Mouse (Mus musculus) MEL (cell line): ENCODE measurements around the gene Mpeg1. TPM values are rescaled to one million over a fixed set of nuclear protein-coding genes. Genes with fewer than 3 reads are reported as not detected.

ENCODE experiments used
- DNase-seq: peaks from one replicate; pipeline ENCODE4 v3.0.0; 2011; ENCODE audit warnings: low read depth, low spot score
- H3K27ac ChIP-seq: 2 replicates; pipeline ENCODE4 v1.5.1; 2012; ENCODE audit warnings: low read depth, mild to moderate bottlenecking, control low read depth, low read length, moderate library complexity; ENCODE audit not compliant: control insufficient read depth
- H3K27me3 ChIP-seq, 2 experiments: fragments of 150-350 bp in 1 of 2; sonication (generic) in 1 of 2; 2 replicates each; pipeline ENCODE4 v1.6.1; 2012; ENCODE audit warnings: low read length in 2 of 2, mild to moderate bottlenecking in 2 of 2, improper control_type of control experiment in 1 of 2, moderate library complexity in 1 of 2; ENCODE audit not compliant: insufficient read depth in 2 of 2, control insufficient read depth in 1 of 2
- H3K36me3 ChIP-seq, 2 experiments: 2 replicates each; pipeline ENCODE4 v1.6.1; 2012 to 2014; ENCODE audit warnings: low read length in 2 of 2, improper control_type of control experiment in 1 of 2, inconsistent platforms in 1 of 2, mild to moderate bottlenecking in 1 of 2; ENCODE audit not compliant: insufficient read depth in 2 of 2, control insufficient read depth in 1 of 2
- H3K4me1 ChIP-seq, 2 experiments: fragments of 150-350 bp in 1 of 2; sonication (generic) in 1 of 2; 2 replicates each; pipeline ENCODE4 v1.6.1; 2012; ENCODE audit warnings: low read length in 2 of 2, improper control_type of control experiment in 1 of 2, mild to moderate bottlenecking in 1 of 2; ENCODE audit not compliant: insufficient read depth in 2 of 2, control insufficient read depth in 1 of 2
- H3K4me3 ChIP-seq, 2 experiments: fragments of 150-350 bp in 1 of 2; sonication (generic) in 1 of 2; 2 replicates each; pipeline ENCODE4 v1.5.1; 2012; ENCODE audit warnings: low read depth in 2 of 2, low read length in 2 of 2, mild to moderate bottlenecking in 2 of 2, moderate library complexity in 2 of 2, control low read depth in 1 of 2, improper control_type of control experiment in 1 of 2; ENCODE audit not compliant: control insufficient read depth in 1 of 2, insufficient read depth in 1 of 2
- H3K79me2 ChIP-seq: 2 replicates; pipeline ENCODE4 v1.6.1; 2012; ENCODE audit warnings: mild to moderate bottlenecking, low read length, moderate library complexity; ENCODE audit not compliant: control insufficient read depth, poor library complexity, insufficient read depth
- H3K9ac ChIP-seq: 2 replicates; pipeline ENCODE4 v1.6.1; 2012; ENCODE audit warnings: low read depth, mild to moderate bottlenecking, control low read depth, low read length, moderate library complexity; ENCODE audit not compliant: control insufficient read depth, poor library complexity, severe bottlenecking
- H3K9me3 ChIP-seq: fragments of 150-350 bp; sonication (generic); replicated peaks from 2 replicates; pipeline ENCODE4 v1.6.1; 2012; ENCODE audit warnings: mild to moderate bottlenecking, low read length, improper control_type of control experiment, moderate library complexity; ENCODE audit not compliant: insufficient read depth
- CHD2 ChIP-seq: IDR thresholded peaks from 2 replicates; pipeline ENCODE4 v1.6.1; 2011; ENCODE audit warnings: low read length, improper control_type of control experiment
- EP300 ChIP-seq, 2 experiments: IDR thresholded peaks; 2 replicates each; pipeline ENCODE4 v1.6.1; 2011; ENCODE audit warnings: improper control_type of control experiment in 2 of 2, low read length in 2 of 2, low read depth in 1 of 2, mild to moderate bottlenecking in 1 of 2
- GABPA ChIP-seq: IDR thresholded peaks from 2 replicates; pipeline ENCODE4 v1.6.1; 2012; ENCODE audit warnings: low read depth, mild to moderate bottlenecking, inconsistent platforms, low read length, improper control_type of control experiment, moderate library complexity
- HCFC1 ChIP-seq: IDR thresholded peaks from 2 replicates; pipeline ENCODE4 v1.6.1; 2012; ENCODE audit warnings: low read depth, mild to moderate bottlenecking, inconsistent platforms, low read length, improper control_type of control experiment, moderate library complexity
- MAFK ChIP-seq: IDR thresholded peaks from 2 replicates; pipeline ENCODE4 v1.6.1; 2011; ENCODE audit warnings: low read depth, mild to moderate bottlenecking, low read length, improper control_type of control experiment, borderline replicate concordance
- MAX ChIP-seq: IDR thresholded peaks from 2 replicates; pipeline ENCODE4 v1.6.1; 2011; ENCODE audit warnings: low read length, improper control_type of control experiment
- MYB ChIP-seq: IDR thresholded peaks from 2 replicates; pipeline ENCODE4 v1.6.1; 2011; ENCODE audit warnings: mild to moderate bottlenecking, low read depth, low read length, improper control_type of control experiment
- NELFE ChIP-seq: IDR thresholded peaks from 2 replicates; pipeline ENCODE4 v1.6.1; 2011; ENCODE audit warnings: low read depth, low read length, improper control_type of control experiment
- POLR2AphosphoS5 ChIP-seq: IDR thresholded peaks from 2 replicates; pipeline ENCODE4 v1.6.1; 2012; ENCODE audit warnings: low read depth, borderline replicate concordance, mild to moderate bottlenecking, inconsistent platforms, low read length, moderate library complexity, mixed read lengths
- RCOR1 ChIP-seq: IDR thresholded peaks from 2 replicates; pipeline ENCODE4 v1.6.1; 2012; ENCODE audit warnings: low read depth, mild to moderate bottlenecking, inconsistent platforms, low read length, improper control_type of control experiment
- SMC3 ChIP-seq: IDR thresholded peaks from 2 replicates; pipeline ENCODE4 v1.6.1; 2011; ENCODE audit warnings: low read depth, low read length, improper control_type of control experiment
- TCF12 ChIP-seq: IDR thresholded peaks from 2 replicates; pipeline ENCODE4 v1.6.1; 2014; ENCODE audit warnings: low read depth, mild to moderate bottlenecking, inconsistent platforms, low read length, improper control_type of control experiment, moderate library complexity
- USF1 ChIP-seq: IDR thresholded peaks from 2 replicates; pipeline ENCODE4 v1.6.1; 2014; ENCODE audit warnings: low read depth, mild to moderate bottlenecking, inconsistent platforms, low read length, improper control_type of control experiment, moderate library complexity
- USF2 ChIP-seq, 2 experiments: IDR thresholded peaks; 2 replicates each; pipeline ENCODE4 v1.6.1; 2011 to 2012; ENCODE audit warnings: improper control_type of control experiment in 2 of 2, low read length in 2 of 2, borderline replicate concordance in 1 of 2, inconsistent platforms in 1 of 2, low read depth in 1 of 2, mild to moderate bottlenecking in 1 of 2; ENCODE audit not compliant: insufficient read depth in 1 of 2
- ZNF384 ChIP-seq: IDR thresholded peaks from 2 replicates; pipeline ENCODE4 v1.6.1; 2012; ENCODE audit warnings: low read depth, mild to moderate bottlenecking, inconsistent platforms, low read length, improper control_type of control experiment
- polyA plus RNA-seq, 2 experiments: library from polyadenylated mRNA; stranded (reverse) in 1 of 2; unstranded in 1 of 2; fragments of >175 nt in 1 of 2; fragments of >200 nt in 1 of 2; gene quantifications; 2 replicates each; pipeline versions ENCODE4 v1.2.1 to v1.2.4; 2012; ENCODE audit warnings: low replicate concordance in 2 of 2, low read depth in 1 of 2; ENCODE audit not compliant: insufficient read length in 2 of 2, insufficient read depth in 1 of 2, missing spikeins in 1 of 2
- total RNA-seq: library from RNA; depleted of rRNA; stranded (reverse); fragments of 300-350 nt; gene quantifications from 2 replicates; pipeline ENCODE4 v1.2.3, GENCODE M21; 2012

Gene Mpeg1
- total and polyA plus RNA-seq, 3 experiments, result 0.07 TPM; not detected in 2

DNA sequence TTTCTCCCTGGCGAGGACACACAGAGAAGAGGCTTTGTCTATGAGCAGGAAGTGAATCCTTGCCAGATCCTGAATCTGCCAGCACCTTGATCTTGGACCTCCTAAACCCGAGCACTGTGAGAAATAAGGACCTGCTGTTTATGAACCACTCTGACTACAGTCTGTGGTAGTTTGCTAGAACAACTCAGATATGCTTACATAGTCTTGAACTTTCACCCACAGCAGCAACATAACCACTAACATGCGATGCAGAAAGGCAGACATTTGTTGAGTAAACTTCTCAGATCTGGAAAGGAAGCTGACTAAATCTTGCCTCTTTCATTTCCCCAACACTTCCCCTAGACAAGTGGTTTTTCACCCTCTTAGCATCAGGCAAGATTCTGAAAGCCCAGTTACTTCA lies 11.3 kb downstream of the Mpeg1 start:
- Histone ChIP-seq H3K27ac (no peak overlapping the region), H3K9me3 (no peaks in the 10 kb centered on the region), H3K79me2 (no peaks in the 10 kb centered on the region), H3K36me3 (peaks cover 0 to 2% of the 10 kb centered on the region in 2 experiments; a peak in 1 of 4 replicates), H3K4me3 (no peak overlapping the region), H3K27me3 (no peaks in the 10 kb centered on the region)
- DNase-seq, result no peak
- TF ChIP-seq SMC3 (no peak), MYB (no peak), MAX (no peak), GABPA (no peak), USF1 (no peak), POLR2AphosphoS5 (no peak), NELFE (no peak), CHD2 (no peak)
- TF ChIP-seq, all 39 proteins: peak for 0
- no peak overlapping the region for H3K9ac ChIP-seq
- H3K4me1 ChIP-seq, result peaks cover 6 to 8% of the 10 kb centered on the region in 2 experiments; a peak in 3 of 4 replicates

DNA sequence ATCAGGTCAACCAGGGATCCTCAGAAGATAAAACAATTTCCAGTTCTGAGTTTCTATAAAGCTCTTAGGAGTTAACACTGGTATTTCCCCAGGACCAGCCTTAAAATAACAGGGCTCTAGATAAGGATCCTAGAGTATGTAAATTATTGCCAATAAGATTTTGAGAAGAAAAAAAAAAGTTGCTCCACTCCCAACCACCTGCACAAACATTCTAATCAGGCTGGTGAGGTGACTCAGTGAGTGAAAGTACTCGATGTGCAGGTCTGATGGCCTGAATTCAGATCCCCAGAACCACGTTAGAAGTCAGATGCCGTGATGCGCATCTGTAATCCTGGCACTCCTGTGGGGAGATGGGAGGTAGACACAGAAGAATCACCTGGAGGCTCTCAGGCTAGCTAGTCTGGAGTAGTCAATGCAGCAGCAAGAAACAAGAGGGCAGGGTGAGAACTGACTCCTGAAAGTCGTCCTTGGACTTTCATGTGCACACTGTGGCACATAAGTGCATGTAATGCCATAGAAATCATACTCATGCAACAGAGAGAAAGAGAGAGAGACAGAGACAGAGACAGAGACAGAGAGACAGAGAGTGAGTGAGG lies 11.9 kb downstream of the Mpeg1 start:
- Histone ChIP-seq H3K9me3 (no peaks in the 10 kb centered on the region), H3K36me3 (peaks cover 0 to 2% of the 10 kb centered on the region in 2 experiments; a peak in 1 of 4 replicates), H3K4me3 (no peak overlapping the region), H3K79me2 (no peaks in the 10 kb centered on the region), H3K27ac (no peak overlapping the region), H3K4me1 (peaks cover 6 to 8% of the 10 kb centered on the region in 2 experiments; a peak in 3 of 4 replicates), H3K27me3 (no peaks in the 10 kb centered on the region), H3K9ac (no peak overlapping the region)
- no peak for TF ChIP-seq USF2 (IDR thresholded peaks at IDR 0.05; ENCODE audit: borderline replicate concordance in 1 of 2, insufficient read depth in 1 of 2, low read depth in 1 of 2, low read length in 2 of 2)
- no peak for TF ChIP-seq POLR2AphosphoS5
- TF ChIP-seq SMC3, result no peak
- TF ChIP-seq HCFC1, result no peak
- TF ChIP-seq MAFK, result no peak
- no peak for TF ChIP-seq RCOR1
- DNase-seq, result no peak

DNA sequence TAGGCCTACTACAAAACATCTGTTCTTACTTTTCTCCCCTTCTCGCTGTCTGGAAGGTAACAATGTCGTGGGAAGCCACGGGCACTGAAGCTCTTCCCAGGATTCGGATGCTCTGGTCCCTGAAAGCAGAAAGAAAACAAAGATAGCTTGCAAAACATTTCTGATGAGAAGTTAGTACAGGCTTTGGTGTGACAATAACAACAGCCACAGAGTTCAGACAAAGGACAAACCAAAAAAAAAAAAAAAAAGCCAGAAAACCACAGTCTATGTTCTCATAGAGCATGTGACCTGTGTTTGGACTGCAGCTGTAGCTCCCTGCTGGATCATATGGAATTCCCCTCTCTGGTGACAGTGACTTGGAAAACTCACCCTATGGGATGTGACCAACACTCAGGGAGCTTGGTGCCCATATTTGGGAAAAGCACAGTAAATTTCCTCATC lies 12.6 kb downstream of the Mpeg1 start:
- no peak for TF ChIP-seq EP300 (IDR thresholded peaks at IDR 0.05; ENCODE audit: low read depth in 1 of 2, low read length in 2 of 2)
- no peak for TF ChIP-seq TCF12
- TF ChIP-seq ZNF384, result peak; percentile 22; the same call in 1 of the 2 replicates
- TF ChIP-seq CHD2, result no peak
- Histone ChIP-seq H3K36me3 (peaks cover 0 to 2% of the 10 kb centered on the region in 2 experiments; a peak in 1 of 4 replicates), H3K9me3 (no peaks in the 10 kb centered on the region), H3K9ac (no peak overlapping the region), H3K27ac (no peak overlapping the region), H3K27me3 (no peaks in the 10 kb centered on the region), H3K4me3 (no peak overlapping the region), H3K4me1 (peaks cover 6 to 8% of the 10 kb centered on the region in 2 experiments; a peak in 3 of 4 replicates), H3K79me2 (no peaks in the 10 kb centered on the region)
- DNase-seq, result no peak
